Mouse (Mus musculus) hindbrain, embryonic 13.5 days (tissue): Measurements from ENCODE around the gene Polr3gl. TPM values are rescaled to one million over a fixed set of nuclear protein-coding genes. Genes with fewer than 3 reads are reported as not detected.
"Not testable (repeated sequence)": the region's sequence is repeated elsewhere in the genome, so short reads cannot be mapped to it uniquely, and the experiment has no call there.

ENCODE experiments used
- ATAC-seq: fragments of 200-750 bp; cut with Nextera tagmentation; 2 replicates; pipeline ENCODE4 v1.8.0; 2017; ENCODE audit warnings: moderate TSS enrichment; ENCODE audit not compliant: low FRiP score
- H3K27ac ChIP-seq: fragments of 300-500 bp; sonication (generic); 2 replicates; pipeline ENCODE4 v1.5.1; 2015; ENCODE audit warnings: inconsistent platforms, mild to moderate bottlenecking, moderate library complexity
- H3K27me3 ChIP-seq: fragments of 300-500 bp; sonication (generic); 2 replicates; pipeline ENCODE4 v1.6.1; 2015; ENCODE audit warnings: mild to moderate bottlenecking, inconsistent platforms
- H3K36me3 ChIP-seq: fragments of 300-500 bp; sonication (generic); 2 replicates; pipeline ENCODE4 v1.6.1; 2015; ENCODE audit warnings: mild to moderate bottlenecking, inconsistent platforms
- H3K4me1 ChIP-seq: fragments of 300-500 bp; sonication (generic); replicated peaks from 2 replicates; pipeline ENCODE4 v1.6.1; 2015; ENCODE audit warnings: inconsistent platforms
- H3K4me2 ChIP-seq: fragments of 300-500 bp; sonication (generic); 2 replicates; pipeline ENCODE4 v1.6.1; 2015; ENCODE audit warnings: inconsistent platforms, mild to moderate bottlenecking, moderate library complexity
- H3K4me3 ChIP-seq: fragments of 300-500 bp; sonication (generic); 2 replicates; pipeline ENCODE4 v1.5.1; 2015; ENCODE audit warnings: mild to moderate bottlenecking, inconsistent platforms
- H3K9ac ChIP-seq: fragments of 300-500 bp; sonication (generic); 2 replicates; pipeline ENCODE4 v1.6.1; 2015; ENCODE audit warnings: mild to moderate bottlenecking, inconsistent platforms
- H3K9me3 ChIP-seq: fragments of 300-500 bp; sonication (generic); 2 replicates; pipeline ENCODE4 v1.6.1; 2016; ENCODE audit warnings: inconsistent platforms
- WGBS: fragments of 180-500 bp; shearing (Covaris S2); methylation state at CpG from one replicate; pipeline ENCODE4 v1.1.7; 2015; 5-methylcytosine and 5-hydroxymethylcytosine counted together
- polyA plus RNA-seq: library from polyadenylated mRNA; unstranded; fragments of >200 nt; fragmentation: Nextera tagmentation; extraction: Ambion mirVana; gene quantifications from 2 replicates; pipeline ENCODE4 v1.2.1, GENCODE M21; 2015

The Polr3gl gene
- polyA plus RNA-seq, 1 experiment from 2014 or later = 39.3 TPM

GRCm38 (mm10) chr3:96606007-96606406 is 12.0 kb upstream of the Polr3gl start:
- peaks cover 51% of the 10 kb centered on the region for H3K4me1 ChIP-seq
- H3K9ac ChIP-seq, ATAC-seq, H3K9me3 ChIP-seq, H3K4me3 ChIP-seq, H3K27ac ChIP-seq, H3K36me3 ChIP-seq, H3K4me2 ChIP-seq, H3K27me3 ChIP-seq: not testable (repeated sequence)
- WGBS = 89% methylated on average over 4 of the region's 4 CpGs

DNA sequence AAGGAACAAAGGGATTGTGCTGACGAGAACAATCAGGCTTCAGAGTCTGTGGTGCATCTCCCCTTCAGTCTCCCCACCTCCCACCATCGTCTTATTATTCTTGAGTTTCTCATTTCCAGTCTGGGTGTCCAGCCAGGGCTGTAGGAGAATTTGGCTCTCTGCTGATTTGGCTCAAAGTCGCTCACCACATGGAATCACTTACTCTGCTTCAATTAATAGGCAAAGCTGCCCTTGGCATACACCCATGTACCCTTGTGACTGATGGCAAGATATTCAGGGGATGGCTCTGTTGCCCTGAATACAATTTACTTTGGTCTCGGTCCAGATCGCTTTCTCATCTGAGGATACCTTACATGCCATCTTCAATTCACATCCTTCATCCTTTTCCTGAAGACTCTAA is 9.3 kb upstream of the Polr3gl start:
- no peaks in the 10 kb centered on the region for H3K9me3 ChIP-seq
- H3K36me3 ChIP-seq = peaks cover 3% of the 10 kb centered on the region; the same call in 1 of the 2 replicates
- H3K4me1 ChIP-seq = peaks cover 72% of the 10 kb centered on the region
- H3K4me2 ChIP-seq = peak overlapping the region; percentile 83
- peak overlapping the region; percentile 94 for H3K9ac ChIP-seq
- 26% methylated on average over 5 of the region's 5 CpGs for whole genome bisulfite sequencing
- no peaks in the 10 kb centered on the region for H3K27me3 ChIP-seq
- H3K27ac ChIP-seq = peak overlapping the region; percentile 96
- H3K4me3 ChIP-seq = peak overlapping the region; percentile 84
- ATAC-seq = no peak

GRCm38 (mm10) chr3:96602704-96603084 is 8.7 kb upstream of the Polr3gl start:
- H3K27ac ChIP-seq = peak overlapping the region; percentile 96
- 29% methylated on average over 5 of the region's 5 CpGs for WGBS
- ATAC-seq = no peak
- H3K4me2 ChIP-seq = peak overlapping the region; percentile 83
- peak overlapping the region; percentile 84 for H3K4me3 ChIP-seq
- H3K9ac ChIP-seq = peak overlapping the region; percentile 94
- no peaks in the 10 kb centered on the region for H3K9me3 ChIP-seq
- H3K27me3 ChIP-seq = no peaks in the 10 kb centered on the region
- peaks cover 78% of the 10 kb centered on the region for H3K4me1 ChIP-seq
- peaks cover 3% of the 10 kb centered on the region; the same call in 1 of the 2 replicates for H3K36me3 ChIP-seq

- Histone ChIP-seq H3K4me1 (peaks cover 79% of the 10 kb centered on the region), H3K27ac (peak overlapping the region; percentile 96), H3K36me3 (peaks cover 3% of the 10 kb centered on the region; the same call in 1 of the 2 replicates), H3K27me3 (no peaks in the 10 kb centered on the region), H3K9ac (peak overlapping the region; percentile 94), H3K4me2 (peak overlapping the region; percentile 83), H3K9me3 (no peaks in the 10 kb centered on the region), H3K4me3 (peak overlapping the region; percentile 84)
- ATAC-seq = no peak
- 14% methylated on average over 10 of the region's 10 CpGs for WGBS
Observed at GRCm38 (mm10) chr3:96601941-96602703, 8.1 kb upstream of the Polr3gl start.

- Histone ChIP-seq H3K27ac (peak overlapping the region; percentile 96), H3K9me3 (no peaks in the 10 kb centered on the region)
- WGBS = 2% methylated on average over 7 of the region's 40 CpGs
Observed at GRCm38 (mm10) chr3:96601251-96601787, 7.3 kb upstream of the Polr3gl start.

DNA sequence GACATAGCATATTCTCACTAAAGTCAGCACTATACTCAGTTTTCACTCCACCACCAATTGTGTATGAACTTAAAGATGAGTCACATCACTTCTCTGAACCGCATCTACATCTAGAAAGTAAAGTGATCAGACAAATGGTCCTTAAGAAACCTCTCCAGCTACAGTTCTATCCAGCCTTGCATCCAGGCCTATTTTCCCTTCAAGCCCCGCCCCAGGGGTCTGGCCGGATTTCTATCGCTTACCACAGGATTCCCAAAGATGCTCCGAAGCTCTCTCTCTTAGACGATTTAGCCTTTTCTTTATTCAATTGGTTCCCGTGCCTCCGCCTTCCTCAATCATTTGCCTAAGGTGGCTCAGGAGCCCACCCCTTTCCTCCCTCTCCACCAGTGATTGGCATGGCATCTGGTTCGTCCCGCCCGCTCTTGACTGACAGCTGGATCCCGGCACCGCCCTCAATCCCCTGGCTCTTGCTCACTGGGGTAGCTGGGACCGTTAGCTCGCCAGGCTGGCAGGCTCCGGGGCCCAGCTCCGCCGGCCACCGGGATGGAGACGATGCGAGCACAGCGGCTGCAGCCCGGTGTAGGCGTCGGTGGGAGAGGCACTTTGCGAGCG is 6.8 kb upstream of the Polr3gl start, which contains the start of gene Lix1l:
TSS of gene Lix1l (plus strand) at position 511 of the 612 bp plus-strand sequence.
- peaks cover 89% of the 10 kb centered on the region for H3K4me1 ChIP-seq
- H3K4me2 ChIP-seq = peak within 1 kb of the TSS; percentile 83
- H3K27me3 ChIP-seq = peaks cover 4% of the 10 kb centered on the region; the same call in 1 of the 2 replicates
- peak; percentile 95 for ATAC-seq
- peak within 1 kb of the TSS; percentile 96 for H3K27ac ChIP-seq
- peak within 1 kb of the TSS; percentile 84 for H3K4me3 ChIP-seq
- 1% methylated on average over 27 of the region's 27 CpGs for WGBS
- peak within 1 kb of the TSS; percentile 94 for H3K9ac ChIP-seq
- no peaks in the 10 kb centered on the region for H3K9me3 ChIP-seq
- H3K36me3 ChIP-seq = peaks cover 3% of the 10 kb centered on the region; the same call in 1 of the 2 replicates

More at GRCm38 (mm10) chr3:96601251-96601787, 7.3 kb upstream of the Polr3gl start:
- H3K4me1 ChIP-seq = peaks cover 87% of the 10 kb centered on the region
- peak overlapping the region; percentile 83 for H3K4me2 ChIP-seq
- H3K9ac ChIP-seq = peak overlapping the region; percentile 94
- ATAC-seq = peak; percentile 71
- H3K36me3 ChIP-seq = peaks cover 3% of the 10 kb centered on the region; the same call in 1 of the 2 replicates
- peak overlapping the region; percentile 84 for H3K4me3 ChIP-seq
- no peaks in the 10 kb centered on the region for H3K27me3 ChIP-seq

- H3K27me3 ChIP-seq = peaks cover 13% of the 10 kb centered on the region
- peak overlapping the region; percentile 98; the same call in 1 of the 2 replicates for H3K4me2 ChIP-seq
- no peaks in the 10 kb centered on the region for H3K36me3 ChIP-seq
- no peak overlapping the region for H3K4me3 ChIP-seq
- ATAC-seq = no peak
- H3K4me1 ChIP-seq = peaks cover 81% of the 10 kb centered on the region
- H3K9me3 ChIP-seq = no peaks in the 10 kb centered on the region
- no peak overlapping the region for H3K27ac ChIP-seq
- WGBS = 77% methylated on average over 3 of the region's 3 CpGs
- 0 out of 2 replicates have a peak overlapping the region, but pooled peaks have one; percentile 35 for H3K9ac ChIP-seq
Observed at GRCm38 (mm10) chr3:96599411-96599810, 5.4 kb upstream of the Polr3gl start.

- Histone ChIP-seq H3K9ac (peak overlapping the region; percentile 85), H3K36me3 (no peaks in the 10 kb centered on the region), H3K4me2 (peak overlapping the region; percentile 98), H3K27ac (no peak overlapping the region), H3K27me3 (peaks cover 13% of the 10 kb centered on the region), H3K4me1 (peaks cover 78% of the 10 kb centered on the region), H3K4me3 (peak overlapping the region; percentile 53), H3K9me3 (no peaks in the 10 kb centered on the region)
- no peak for ATAC-seq
- 32% methylated on average over 8 of the region's 8 CpGs for WGBS
Observed at GRCm38 (mm10) chr3:96599069-96599393, 5.0 kb upstream of the Polr3gl start.

DNA sequence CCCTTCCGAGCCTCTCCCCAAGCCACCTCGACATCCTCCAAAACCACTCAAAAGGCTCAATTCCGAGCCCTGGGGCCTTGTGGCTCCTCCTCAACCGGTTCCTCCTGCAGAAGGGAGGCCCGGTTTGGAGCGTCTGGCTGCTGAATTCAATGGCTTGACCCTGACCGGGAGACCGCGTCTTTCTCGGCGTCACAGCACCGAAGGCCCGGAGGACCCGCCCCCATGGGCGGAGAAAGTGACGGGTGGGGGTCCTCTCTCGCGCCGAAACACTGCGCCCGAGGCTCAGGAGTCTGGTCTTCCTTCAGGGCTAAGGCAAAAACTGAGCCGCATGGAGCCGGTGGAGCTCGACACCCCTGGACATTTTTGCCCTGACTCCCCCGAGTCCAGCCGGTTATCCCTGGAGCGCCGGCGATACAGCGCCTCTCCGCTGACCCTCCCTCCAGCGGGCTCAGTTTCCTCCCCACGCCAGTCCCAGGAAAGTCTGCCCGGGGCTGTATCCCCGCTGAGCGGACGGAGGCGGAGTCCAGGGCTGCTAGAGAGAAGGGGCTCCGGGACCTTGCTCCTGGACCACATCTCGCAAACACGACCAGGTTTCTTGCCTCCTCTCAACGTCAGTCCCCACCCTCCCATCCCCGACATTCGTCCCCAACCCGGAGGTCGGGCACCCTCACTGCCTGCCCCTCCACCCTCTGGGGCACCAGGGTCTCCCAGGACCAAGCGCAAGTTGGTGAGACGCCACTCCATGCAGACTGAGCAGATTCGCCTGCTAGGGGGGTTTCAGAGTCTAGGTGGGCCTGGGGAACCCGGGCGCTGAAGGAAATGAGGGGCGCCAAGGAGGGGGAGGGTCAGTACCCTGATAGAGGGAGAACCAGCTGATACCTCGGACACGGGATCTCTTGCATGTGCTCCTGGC is 4.4 kb upstream of the Polr3gl start:
- WGBS = under 1% methylated on average over 54 of the region's 54 CpGs
- H3K36me3 ChIP-seq = no peaks in the 10 kb centered on the region
- no peaks in the 10 kb centered on the region for H3K9me3 ChIP-seq
- H3K27me3 ChIP-seq = peaks cover 13% of the 10 kb centered on the region
- peak overlapping the region; percentile 53 for H3K4me3 ChIP-seq
- peak overlapping the region; percentile 85 for H3K9ac ChIP-seq
- H3K4me1 ChIP-seq = peaks cover 71% of the 10 kb centered on the region
- ATAC-seq = no peak
- H3K4me2 ChIP-seq = peak overlapping the region; percentile 98
- H3K27ac ChIP-seq = peak overlapping the region; percentile 74

- H3K27ac ChIP-seq = peak overlapping the region; percentile 74
- peak overlapping the region; percentile 53 for H3K4me3 ChIP-seq
- peak overlapping the region; percentile 98 for H3K4me2 ChIP-seq
- H3K27me3 ChIP-seq = peaks cover 13% of the 10 kb centered on the region
- H3K4me1 ChIP-seq = peaks cover 70% of the 10 kb centered on the region
- peak; percentile 3; the same call in 1 of the 2 replicates for ATAC-seq
- H3K9ac ChIP-seq = peak overlapping the region; percentile 85
- H3K9me3 ChIP-seq = no peaks in the 10 kb centered on the region
- no peaks in the 10 kb centered on the region for H3K36me3 ChIP-seq
- WGBS = under 1% methylated on average over 40 of the region's 40 CpGs
Observed at GRCm38 (mm10) chr3:96597435-96597891, 3.5 kb upstream of the Polr3gl start.

DNA sequence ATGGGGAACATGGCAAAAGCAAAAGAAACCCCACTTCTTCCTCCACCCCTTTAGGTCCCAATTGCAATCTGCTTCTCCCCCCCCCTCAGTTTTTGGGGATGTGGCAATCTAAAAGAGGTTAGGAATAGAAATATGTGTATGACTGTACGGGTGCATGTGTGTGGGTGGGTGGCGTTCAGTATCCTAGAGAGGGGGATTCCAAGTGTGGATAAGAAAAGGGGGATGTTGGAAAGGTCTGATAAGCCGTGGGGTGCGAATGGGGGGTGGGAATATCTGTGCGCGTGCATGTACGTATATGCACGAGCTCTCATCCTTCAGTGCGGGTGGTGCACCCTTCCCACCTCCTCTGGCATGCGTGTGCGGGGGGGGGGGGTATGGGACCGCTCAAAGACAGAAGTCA is 2.9 kb upstream of the Polr3gl start:
- 2% methylated on average over 12 of the region's 12 CpGs for WGBS
- Histone ChIP-seq H3K9me3 (no peaks in the 10 kb centered on the region), H3K27ac (peak overlapping the region; percentile 66), H3K27me3 (peaks cover 13% of the 10 kb centered on the region), H3K9ac (peak overlapping the region; percentile 85), H3K4me3 (peak overlapping the region; percentile 53), H3K36me3 (no peaks in the 10 kb centered on the region), H3K4me2 (peak overlapping the region; percentile 98), H3K4me1 (peaks cover 69% of the 10 kb centered on the region)
- no peak for ATAC-seq
